Comparison of ENCODE assay signal across 29 mouse cellular contexts in the genomic region with DNA sequence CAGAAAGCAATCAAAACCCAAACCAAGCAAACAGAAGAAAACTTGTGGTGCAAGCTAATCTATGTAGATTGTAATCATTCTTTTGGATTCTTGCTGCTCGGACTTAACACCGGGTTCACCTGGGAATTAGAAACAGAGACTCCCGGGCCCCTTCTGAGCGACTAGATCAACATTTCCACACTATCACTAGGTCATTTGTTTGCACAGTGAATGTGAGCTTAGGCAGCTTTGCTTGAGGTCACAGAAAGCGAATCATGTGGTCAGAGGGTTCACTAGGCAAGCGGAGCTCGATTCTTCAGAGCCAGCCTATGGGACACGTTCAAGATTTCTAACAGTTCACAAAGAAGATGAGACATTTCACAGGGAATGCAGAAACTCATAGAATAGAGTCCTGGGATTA. TPM values are rescaled to one million over a fixed set of nuclear protein-coding genes. Genes with fewer than 3 reads are reported as not detected.
DNase-seq lines count a peak whose midpoint lies in the region; ATAC-seq and TF ChIP-seq lines count a peak whose summit lies in the region.
"Had no signal": no experiment of that assay in that cellular context is flagged by ENCODE, and none has a peak within 500 bp of the region (broad histone marks: within the 10 kb centered on the region; RNA-seq: fewer than 3 reads in every experiment).

No protein-coding gene starts in this region.

- ATAC-seq in liver, embryonic 11.5 days (replicated peaks; ENCODE audit: low FRiP score): no peak
- peak; percentile 26; the same call in 1 of the 2 replicates for ATAC-seq in liver, embryonic 14.5 days (ENCODE audit: insufficient read depth)
- ATAC-seq in liver, embryonic 16.5 days (ENCODE audit: low read depth): peak; percentile 84
- 0 out of 2 replicates have a peak, but pooled peaks have one; percentile 57 for ATAC-seq in stomach, postnatal 0 days (ENCODE audit: low FRiP score, low TSS enrichment)
- ATAC-seq: activated CD4-positive, CD25-positive, alpha-beta regulatory T cell, adult 4 months; forebrain, embryonic 15.5 days; intestine, embryonic 16.5 days; midbrain, embryonic 13.5 days had no signal

- H3K79me2 ChIP-seq in liver, adult 2 months (ENCODE audit: control insufficient read depth, insufficient read depth, low read length): no peaks in the 10 kb centered on the region

- TF ChIP-seq CTCF in liver, adult 2 months (IDR thresholded peaks at IDR 0.05; ENCODE audit: low read depth, low read length): no peak
- no peak for TF ChIP-seq CTCF in liver, embryonic 14.5 days (IDR thresholded peaks at IDR 0.05; ENCODE audit: low read depth)
- TF ChIP-seq CTCF in stomach, postnatal 0 days (IDR thresholded peaks at IDR 0.05; ENCODE audit: low read depth): no peak

- H3K9ac ChIP-seq in liver, adult 2 months (ENCODE audit: low read depth, low read length): no peak overlapping the region
- no peak overlapping the region for H3K9ac ChIP-seq in liver, embryonic 11.5 days (ENCODE audit: low read depth, low read length)
- no peak overlapping the region for H3K9ac ChIP-seq in liver, embryonic 14.5 days (replicated peaks)
- no peak overlapping the region for H3K9ac ChIP-seq in liver, embryonic 16.5 days (ENCODE audit: low read depth, low read length)
- no peak overlapping the region for H3K9ac ChIP-seq in stomach, postnatal 0 days (ENCODE audit: low read length)
- H3K9ac ChIP-seq: embryonic facial prominence, embryonic 13.5 days; forebrain, embryonic 15.5 days; heart, embryonic 15.5 days; hindbrain, embryonic 12.5 days; midbrain, embryonic 13.5 days had no signal

- 27% methylated on average over 8 of the region's 8 CpGs for WGBS in liver, adult 2 months
- 74% methylated on average over 8 of the region's 8 CpGs for WGBS in liver, embryonic 11.5 days
- WGBS in liver, embryonic 14.5 days (ENCODE audit: insufficient replicate concordance): 71% methylated on average over 8 of the region's 8 CpGs
- 68% methylated on average over 8 of the region's 8 CpGs for WGBS in liver, embryonic 16.5 days (ENCODE audit: insufficient replicate concordance)
- WGBS in stomach, postnatal 0 days: 62% methylated on average over 8 of the region's 8 CpGs

- H3K36me3 ChIP-seq in liver, adult 2 months (ENCODE audit: control insufficient read depth, insufficient read depth, low read length): no peaks in the 10 kb centered on the region
- no peaks in the 10 kb centered on the region for H3K36me3 ChIP-seq in liver, embryonic 11.5 days (ENCODE audit: control insufficient read depth, insufficient read depth, low read length)
- no peaks in the 10 kb centered on the region for H3K36me3 ChIP-seq in liver, embryonic 14.5 days (replicated peaks; ENCODE audit: control insufficient read depth, insufficient read depth, low read depth)
- no peaks in the 10 kb centered on the region for H3K36me3 ChIP-seq in liver, embryonic 16.5 days (ENCODE audit: control insufficient read depth, insufficient read depth)
- no peaks in the 10 kb centered on the region for H3K36me3 ChIP-seq in stomach, postnatal 0 days (ENCODE audit: control insufficient read depth, insufficient read depth, low read length)
- H3K36me3 ChIP-seq: embryonic facial prominence, embryonic 13.5 days; forebrain, embryonic 10.5 days; forebrain, embryonic 15.5 days; heart, embryonic 15.5 days; hindbrain, embryonic 12.5 days; midbrain, embryonic 13.5 days had no signal

- TF ChIP-seq POLR2A in liver, adult 2 months (IDR thresholded peaks at IDR 0.05; ENCODE audit: extremely low read depth, insufficient read depth, low read length): no peak

- H3K9me3 ChIP-seq in liver, embryonic 11.5 days (ENCODE audit: control insufficient read depth, low read length): no peaks in the 10 kb centered on the region
- H3K9me3 ChIP-seq in liver, embryonic 14.5 days (ENCODE audit: control insufficient read depth, low read length): no peaks in the 10 kb centered on the region
- no peaks in the 10 kb centered on the region for H3K9me3 ChIP-seq in liver, embryonic 16.5 days (replicated peaks; ENCODE audit: control insufficient read depth, low read length)
- no peaks in the 10 kb centered on the region for H3K9me3 ChIP-seq in stomach, postnatal 0 days (ENCODE audit: control insufficient read depth, low read length)
- H3K9me3 ChIP-seq: embryonic facial prominence, embryonic 13.5 days; forebrain, embryonic 15.5 days; heart, embryonic 15.5 days; hindbrain, embryonic 12.5 days had no signal

- no peak for TF ChIP-seq EP300 in liver, embryonic 14.5 days (IDR thresholded peaks at IDR 0.05; ENCODE audit: low read depth)
- TF ChIP-seq EP300 in stomach, postnatal 0 days (optimal IDR thresholded peaks at IDR 0.05): no peak

- no peak overlapping the region for H3K4me3 ChIP-seq in liver, adult 2 months (ENCODE audit: insufficient read depth, low read depth, low read length)
- H3K4me3 ChIP-seq in liver, embryonic 11.5 days (ENCODE audit: low read depth, low read length): no peak overlapping the region
- no peak overlapping the region for H3K4me3 ChIP-seq in liver, embryonic 14.5 days (ENCODE audit: insufficient read depth in 1 of 2, low read depth in 2 of 2, low read length in 2 of 2)
- H3K4me3 ChIP-seq in liver, embryonic 16.5 days (ENCODE audit: low read depth, low read length): no peak overlapping the region
- no peak overlapping the region for H3K4me3 ChIP-seq in stomach, postnatal 0 days (ENCODE audit: low read depth, low read length)
- H3K4me3 ChIP-seq: embryonic facial prominence, embryonic 13.5 days; forebrain, embryonic 10.5 days; forebrain, embryonic 15.5 days; gastrocnemius, adult 2 months; heart, embryonic 15.5 days; hindbrain, embryonic 12.5 days; megakaryocyte, embryonic 14.5 days; midbrain, embryonic 13.5 days had no signal

- no peaks in the 10 kb centered on the region for H3K27me3 ChIP-seq in liver, adult 2 months (ENCODE audit: control insufficient read depth, insufficient read depth, low read length)
- no peaks in the 10 kb centered on the region for H3K27me3 ChIP-seq in liver, embryonic 11.5 days (replicated peaks; ENCODE audit: control insufficient read depth, insufficient read depth, low read length)
- H3K27me3 ChIP-seq in liver, embryonic 14.5 days (ENCODE audit: control insufficient read depth, insufficient read depth, low read length): no peaks in the 10 kb centered on the region
- H3K27me3 ChIP-seq in liver, embryonic 16.5 days (ENCODE audit: control insufficient read depth, insufficient read depth, low read depth, low read length): no peaks in the 10 kb centered on the region
- no peaks in the 10 kb centered on the region for H3K27me3 ChIP-seq in stomach, postnatal 0 days (ENCODE audit: control insufficient read depth, insufficient read depth, low read length)
- H3K27me3 ChIP-seq: embryonic facial prominence, embryonic 13.5 days; forebrain, embryonic 15.5 days; heart, embryonic 15.5 days; hindbrain, embryonic 12.5 days; midbrain, embryonic 13.5 days had no signal

- H3K4me2 ChIP-seq in liver, embryonic 11.5 days: no peak overlapping the region
- no peak overlapping the region for H3K4me2 ChIP-seq in liver, embryonic 14.5 days (ENCODE audit: low read depth)
- no peak overlapping the region for H3K4me2 ChIP-seq in liver, embryonic 16.5 days (ENCODE audit: low read depth, low read length)
- no peak overlapping the region for H3K4me2 ChIP-seq in stomach, postnatal 0 days (replicated peaks; ENCODE audit: low read depth)
- H3K4me2 ChIP-seq: embryonic facial prominence, embryonic 13.5 days; forebrain, embryonic 15.5 days; heart, embryonic 15.5 days; hindbrain, embryonic 12.5 days; midbrain, embryonic 13.5 days had no signal

- H3K4me1 ChIP-seq in liver, adult 2 months (ENCODE audit: control insufficient read depth, insufficient read depth, low read length): peaks cover 6% of the 10 kb centered on the region
- H3K4me1 ChIP-seq in liver, embryonic 11.5 days (replicated peaks; ENCODE audit: control insufficient read depth, insufficient read depth, low read length): no peaks in the 10 kb centered on the region; the same call in 1 of the 2 replicates
- H3K4me1 ChIP-seq in liver, embryonic 14.5 days (replicated peaks; ENCODE audit: control insufficient read depth in 2 of 2, insufficient read depth in 2 of 2, low read length in 1 of 2): peaks cover 0 to 5% of the 10 kb centered on the region in 2 experiments; a peak in 1 of 4 replicates
- peaks cover 2% of the 10 kb centered on the region; the same call in 1 of the 2 replicates for H3K4me1 ChIP-seq in liver, embryonic 16.5 days (ENCODE audit: control insufficient read depth, low read depth, low read length)
- H3K4me1 ChIP-seq in stomach, postnatal 0 days (replicated peaks; ENCODE audit: control insufficient read depth, insufficient read depth): no peaks in the 10 kb centered on the region
- H3K4me1 ChIP-seq: embryonic facial prominence, embryonic 13.5 days; forebrain, embryonic 10.5 days; forebrain, embryonic 15.5 days; hindbrain, embryonic 12.5 days; megakaryocyte, embryonic 14.5 days; midbrain, embryonic 13.5 days had no signal

- peak; percentile 88 for DNase-seq in liver, adult 2 months (ENCODE audit: extremely low read depth, low read depth, low spot score)
- no peak for DNase-seq in liver, embryonic 11.5 days (ENCODE audit: low spot score)
- DNase-seq in liver, embryonic 14.5 days (ENCODE audit: low read depth in 3 of 3, low spot score in 3 of 3): peak in 1 of 3 experiments; percentile 22
- peak; percentile 40 for DNase-seq in stomach, postnatal 0 days (ENCODE audit: low spot score)
- no peak for DNase-seq in gastrocnemius, postnatal 10 days
- DNase-seq in adrenal gland, postnatal 4 days (ENCODE audit: low spot score in 2 of 2): no peak
- DNase-seq: adrenal gland, adult 2 months; adrenal gland, postnatal 36 days; B cell, adult 2 months; cerebellum, adult 2 months; cerebellum, postnatal 14 days; gastrocnemius, adult 2 months; kidney, adult 8-10 months; kidney, postnatal 4 days; left cerebral cortex, postnatal 4 days; lung, postnatal 4 days; right cerebral cortex, postnatal 14 days; thymus, postnatal 4 days had no signal

- H3K27ac ChIP-seq in liver, adult 2 months (replicated peaks; ENCODE audit: insufficient read depth, low read depth, low read length): no peak overlapping the region
- H3K27ac ChIP-seq in liver, embryonic 11.5 days (ENCODE audit: low read depth, low read length): no peak overlapping the region
- no peak overlapping the region for H3K27ac ChIP-seq in liver, embryonic 14.5 days
- peak overlapping the region; percentile 30; the same call in 1 of the 2 replicates for H3K27ac ChIP-seq in liver, embryonic 16.5 days (ENCODE audit: low read length)
- H3K27ac ChIP-seq in stomach, postnatal 0 days (replicated peaks): no peak overlapping the region
- H3K27ac ChIP-seq: embryonic facial prominence, embryonic 13.5 days; forebrain, embryonic 10.5 days; forebrain, embryonic 15.5 days; gastrocnemius, adult 2 months; heart, embryonic 15.5 days; hindbrain, embryonic 12.5 days; kidney, postnatal 0 days; midbrain, embryonic 13.5 days had no signal

RNA-seq across cellular contexts. Expression of a gene that starts 53.5 kb away (rescaled TPM):
- total RNA-seq in liver, adult 2 months (2014; rRNA removed): 7.9 and 8.7 TPM in 2 replicates
- polyA plus RNA-seq in liver, adult 2 months (2012; rRNA removed): 4.5 and 4.6 TPM in 2 replicates
- 19.8 and 20.6 TPM in 2 replicates for polyA plus RNA-seq in liver, embryonic 11.5 days (2014; fragmentation: Nextera tagmentation; extraction: Ambion mirVana)
- 3.8 and 5.9 TPM in 2 replicates for polyA plus RNA-seq in liver, embryonic 14.5 days (2012; rRNA removed)
- polyA plus RNA-seq in liver, embryonic 14.5 days (2014; fragmentation: Nextera tagmentation; extraction: Ambion mirVana): 13.3 and 14.5 TPM in 2 replicates
- polyA plus RNA-seq in liver, embryonic 16.5 days (2015; fragmentation: Nextera tagmentation; extraction: Ambion mirVana): 12.8 and 13.7 TPM in 2 replicates
- polyA plus RNA-seq in stomach, postnatal 0 days (2015; fragmentation: Nextera tagmentation; extraction: Ambion mirVana): 12.9 and 13.3 TPM in 2 replicates
- 10 to 100 TPM; 19.0 to 24.4 TPM for total RNA-seq in gastrocnemius, postnatal 10 days (2021)
- total RNA-seq in adrenal gland, postnatal 4 days (2021): 10 to 100 TPM; 82.1 to 87.5 TPM

Comparison
In these comparisons a context has a peak if more than half of its experiments do, and no peak if none do; other contexts are left out.
1. DNase-seq: peak in liver, adult 2 months (single experiment) and stomach, postnatal 0 days (single experiment); none in liver, embryonic 11.5 days (single experiment), gastrocnemius, postnatal 10 days (single experiment) and adrenal gland, postnatal 4 days (0 of 2).